Mouse (Mus musculus): ENCODE results near the gene Fam25c. TPM values are rescaled to one million over a fixed set of nuclear protein-coding genes. Genes with fewer than 3 reads are reported as not detected.
A peak's percentile ranks its signal among the peaks of the same experiment; 100 is the strongest.

Gene Fam25c
- polyA plus RNA-seq, 2 experiments: 23.5 to 45.6 TPM

- Histone ChIP-seq H3K9ac (ENCODE audit: low read depth, low read length, severe bottlenecking) (peak overlapping the region; percentile 94), H3K9me3 (ENCODE audit: control insufficient read depth, low read length) (no peaks in the 10 kb centered on the region), H3K36me3 (ENCODE audit: control insufficient read depth, insufficient read depth, low read length) (peaks cover 5% of the 10 kb centered on the region; the same call in 1 of the 2 replicates), H3K4me3 (replicated peaks; ENCODE audit: low read length) (peak overlapping the region; percentile 83), H3K4me2 (replicated peaks; ENCODE audit: low read depth, low read length, severe bottlenecking) (peak overlapping the region; percentile 67), H3K27ac (replicated peaks; ENCODE audit: low read depth, low read length) (peak overlapping the region; percentile 97), H3K27me3 (ENCODE audit: control insufficient read depth, insufficient read depth, low read length) (no peaks in the 10 kb centered on the region), H3K4me1 (ENCODE audit: control insufficient read depth, insufficient read depth, low read length) (peaks cover 11% of the 10 kb centered on the region)
- WGBS: 2% methylated on average over 34 of the region's 47 CpGs
- ATAC-seq (ENCODE audit: low FRiP score, low read depth): peak; percentile 8
- no peak for TF ChIP-seq POLR2A (IDR thresholded peaks at IDR 0.05; ENCODE audit: borderline replicate concordance, extremely low read depth, insufficient read depth, insufficient read length)
- peak; percentile 38 for DNase-seq (ENCODE audit: low spot score)
Observed at GRCm38 (mm10) chr14:34311021-34311631, 44.1 kb downstream of the Fam25c start.

DNA sequence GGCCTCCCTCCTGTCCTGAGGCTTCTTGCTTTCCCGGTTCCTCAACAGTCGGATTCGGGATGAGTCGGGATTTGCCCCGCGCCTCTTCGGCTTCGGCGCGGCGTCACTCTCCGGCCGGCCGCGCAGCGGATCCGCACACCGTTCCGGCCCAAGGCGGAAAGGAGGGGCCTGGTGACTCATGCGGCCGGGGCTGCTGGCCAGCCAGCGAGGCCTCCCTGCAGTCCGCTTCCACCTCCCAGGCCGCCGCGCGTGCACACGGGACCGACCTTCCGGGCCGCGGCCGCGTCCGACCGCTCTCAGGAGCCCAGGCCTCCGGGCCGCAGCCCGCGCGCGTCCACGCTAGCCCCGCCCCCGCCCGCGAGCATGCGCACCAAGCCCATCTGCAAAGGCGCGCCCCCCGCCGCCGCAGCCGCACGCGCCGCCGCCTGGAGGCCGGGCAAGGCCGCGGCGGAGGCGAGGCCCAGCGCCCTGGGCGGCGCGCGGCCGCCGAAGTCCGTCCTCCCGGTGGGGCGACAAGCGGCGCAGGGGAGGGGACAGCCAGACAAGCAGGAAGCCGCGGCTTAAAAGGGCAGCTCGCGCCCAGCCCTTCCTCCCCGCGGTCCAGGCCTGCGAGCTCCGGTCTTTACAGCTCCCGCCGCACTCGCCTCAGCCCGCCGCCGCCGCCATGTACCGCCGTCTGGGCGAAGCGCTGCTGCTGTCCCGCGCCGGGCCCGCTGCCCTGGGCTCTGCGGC lies 44.8 kb downstream of the Fam25c start, which contains the start of the genes Shld2 and Glud1:
Gene Shld2 (minus strand): TSS at position 260 of the 732 bp plus-strand sequence.
Gene Glud1 (plus strand): TSS at position 494 of the 732 bp plus-strand sequence.
- peak; percentile 84 for TF ChIP-seq POLR2A (IDR thresholded peaks at IDR 0.05; ENCODE audit: borderline replicate concordance, extremely low read depth, insufficient read depth, insufficient read length)
- H3K27me3 ChIP-seq (ENCODE audit: control insufficient read depth, insufficient read depth, low read length): no peaks in the 10 kb centered on the region
- H3K9ac ChIP-seq (ENCODE audit: low read depth, low read length, severe bottlenecking): peak within 1 kb of the TSS; percentile 94
- H3K4me3 ChIP-seq (replicated peaks; ENCODE audit: low read length): peak within 1 kb of the TSS; percentile 83
- H3K4me1 ChIP-seq (ENCODE audit: control insufficient read depth, insufficient read depth, low read length): peaks cover 11% of the 10 kb centered on the region
- H3K36me3 ChIP-seq (ENCODE audit: control insufficient read depth, insufficient read depth, low read length): 0 out of 2 replicates have a peak, but pooled peaks cover 5% of the 10 kb centered on the region
- H3K4me2 ChIP-seq (replicated peaks; ENCODE audit: low read depth, low read length, severe bottlenecking): peak within 1 kb of the TSS; percentile 67
- ATAC-seq (ENCODE audit: low FRiP score, low read depth) (peak; percentile 94), DNase-seq (ENCODE audit: low spot score) (peak; percentile 92)
- peak within 1 kb of the TSS; percentile 97 for H3K27ac ChIP-seq (replicated peaks; ENCODE audit: low read depth, low read length)
- H3K9me3 ChIP-seq (ENCODE audit: control insufficient read depth, low read length): no peaks in the 10 kb centered on the region
- under 1% methylated on average over 36 of the region's 100 CpGs for WGBS

DNA sequence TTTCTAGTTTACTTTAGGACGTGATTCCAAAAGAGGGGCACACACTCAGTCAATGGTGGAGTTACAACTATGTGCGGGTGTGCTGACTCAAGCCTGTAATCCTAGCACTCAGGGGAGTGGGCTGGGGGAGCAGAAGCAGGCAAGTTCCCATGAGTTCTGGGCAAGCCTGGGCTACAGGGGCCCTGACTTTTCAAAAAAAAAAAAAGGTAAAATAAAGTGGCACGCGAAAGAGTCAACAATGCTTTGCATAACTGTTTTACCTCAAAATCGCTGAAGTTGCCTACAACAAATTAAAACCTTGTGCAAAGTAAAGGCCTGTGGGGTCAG lies 45.4 kb downstream of the Fam25c start:
- peak overlapping the region; percentile 94 for H3K9ac ChIP-seq (ENCODE audit: low read depth, low read length, severe bottlenecking)
- no peak for TF ChIP-seq POLR2A (IDR thresholded peaks at IDR 0.05; ENCODE audit: borderline replicate concordance, extremely low read depth, insufficient read depth, insufficient read length)
- H3K4me2 ChIP-seq (replicated peaks; ENCODE audit: low read depth, low read length, severe bottlenecking): peak overlapping the region; percentile 49
- no peaks in the 10 kb centered on the region for H3K27me3 ChIP-seq (ENCODE audit: control insufficient read depth, insufficient read depth, low read length)
- no peaks in the 10 kb centered on the region for H3K9me3 ChIP-seq (ENCODE audit: control insufficient read depth, low read length)
- H3K36me3 ChIP-seq (ENCODE audit: control insufficient read depth, insufficient read depth, low read length): 0 out of 2 replicates have a peak, but pooled peaks cover 5% of the 10 kb centered on the region
- H3K27ac ChIP-seq (replicated peaks; ENCODE audit: low read depth, low read length): peak overlapping the region; percentile 97
- WGBS: 10% methylated on average over 5 of the region's 5 CpGs
- H3K4me1 ChIP-seq (ENCODE audit: control insufficient read depth, insufficient read depth, low read length): peaks cover 11% of the 10 kb centered on the region
- peak overlapping the region; percentile 83 for H3K4me3 ChIP-seq (replicated peaks; ENCODE audit: low read length)
- ATAC-seq (ENCODE audit: low FRiP score, low read depth) (no peak), DNase-seq (ENCODE audit: low spot score) (no peak)

GRCm38 (mm10) chr14:34309266-34309665 lies 46.0 kb downstream of the Fam25c start:
- 87% methylated on average over 4 of the region's 4 CpGs for WGBS
- no peak overlapping the region; the same call in 1 of the 2 replicates for H3K4me2 ChIP-seq (replicated peaks; ENCODE audit: low read depth, low read length, severe bottlenecking)
- no peaks in the 10 kb centered on the region for H3K9me3 ChIP-seq (ENCODE audit: control insufficient read depth, low read length)

GRCm38 (mm10) chr14:34303265-34303680 lies 52.0 kb downstream of the Fam25c start:
- 13% methylated on average over 5 of the region's 5 CpGs for WGBS

More at GRCm38 (mm10) chr14:34309266-34309665, 46.0 kb downstream of the Fam25c start:
- Histone ChIP-seq H3K4me3 (replicated peaks; ENCODE audit: low read length) (no peak overlapping the region), H3K27ac (replicated peaks; ENCODE audit: low read depth, low read length) (no peak overlapping the region), H3K9ac (ENCODE audit: low read depth, low read length, severe bottlenecking) (no peak overlapping the region), H3K4me1 (ENCODE audit: control insufficient read depth, insufficient read depth, low read length) (peaks cover 11% of the 10 kb centered on the region), H3K36me3 (ENCODE audit: control insufficient read depth, insufficient read depth, low read length) (0 out of 2 replicates have a peak, but pooled peaks cover 5% of the 10 kb centered on the region), H3K27me3 (ENCODE audit: control insufficient read depth, insufficient read depth, low read length) (no peaks in the 10 kb centered on the region)
- no peak for DNase-seq (ENCODE audit: low spot score)
- no peak for ATAC-seq (ENCODE audit: low FRiP score, low read depth)
- no peak for TF ChIP-seq POLR2A (IDR thresholded peaks at IDR 0.05; ENCODE audit: borderline replicate concordance, extremely low read depth, insufficient read depth, insufficient read length)

More at GRCm38 (mm10) chr14:34303265-34303680, 52.0 kb downstream of the Fam25c start:
- Histone ChIP-seq H3K4me2 (replicated peaks; ENCODE audit: low read depth, low read length, severe bottlenecking) (no peak overlapping the region), H3K9me3 (ENCODE audit: control insufficient read depth, low read length) (no peaks in the 10 kb centered on the region), H3K27me3 (ENCODE audit: control insufficient read depth, insufficient read depth, low read length) (no peaks in the 10 kb centered on the region), H3K4me1 (ENCODE audit: control insufficient read depth, insufficient read depth, low read length) (no peaks in the 10 kb centered on the region), H3K9ac (ENCODE audit: low read depth, low read length, severe bottlenecking) (no peak overlapping the region), H3K4me3 (replicated peaks; ENCODE audit: low read length) (no peak overlapping the region), H3K27ac (replicated peaks; ENCODE audit: low read depth, low read length) (peak overlapping the region; percentile 52; the same call in 1 of the 2 replicates), H3K36me3 (ENCODE audit: control insufficient read depth, insufficient read depth, low read length) (no peaks in the 10 kb centered on the region)
- DNase-seq (ENCODE audit: low spot score) (no peak), ATAC-seq (ENCODE audit: low FRiP score, low read depth) (no peak)
- TF ChIP-seq POLR2A (IDR thresholded peaks at IDR 0.05; ENCODE audit: borderline replicate concordance, extremely low read depth, insufficient read depth, insufficient read length): no peak

All from limb, embryonic 14.5 days (tissue).